Mouse (Mus musculus) frontal cortex, postnatal 10 days (tissue): ENCODE measurements around the gene Rap1gap.

ENCODE experiments used
- DNase-seq, 2 experiments: peaks; one replicate each; pipeline ENCODE4 v3.0.0; 2022; ENCODE audit warnings: low spot score in 2 of 2, mixed read lengths in 1 of 2

The Rap1gap gene

GRCm38 (mm10) chr4:137664433-137664979, at the start of gene Rap1gap:
Gene Rap1gap (plus strand): TSS chr4:137664726.
- DNase-seq, result peak in 1 of 2 experiments; percentile 78

DNA sequence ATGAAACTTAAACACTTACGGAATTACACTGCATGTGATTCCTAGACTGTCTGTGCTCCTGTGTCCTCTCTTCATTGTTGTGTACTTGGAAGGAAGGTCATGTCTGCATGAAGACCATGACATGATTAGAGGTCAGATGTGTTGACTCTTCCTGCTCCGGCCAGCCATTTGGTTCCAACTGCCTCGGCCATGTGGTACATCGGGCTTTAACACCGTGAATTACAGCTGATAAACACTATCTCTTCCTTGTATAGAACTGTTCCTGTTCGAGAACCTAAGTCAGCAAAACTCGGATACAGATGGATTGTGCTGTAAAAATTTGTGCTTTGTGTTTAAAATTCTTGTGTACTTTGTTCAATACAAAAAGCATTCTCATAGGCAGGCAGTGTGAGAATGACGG, 41.7 kb upstream of the Rap1gap start:
- DNase-seq, result no peak

DNA sequence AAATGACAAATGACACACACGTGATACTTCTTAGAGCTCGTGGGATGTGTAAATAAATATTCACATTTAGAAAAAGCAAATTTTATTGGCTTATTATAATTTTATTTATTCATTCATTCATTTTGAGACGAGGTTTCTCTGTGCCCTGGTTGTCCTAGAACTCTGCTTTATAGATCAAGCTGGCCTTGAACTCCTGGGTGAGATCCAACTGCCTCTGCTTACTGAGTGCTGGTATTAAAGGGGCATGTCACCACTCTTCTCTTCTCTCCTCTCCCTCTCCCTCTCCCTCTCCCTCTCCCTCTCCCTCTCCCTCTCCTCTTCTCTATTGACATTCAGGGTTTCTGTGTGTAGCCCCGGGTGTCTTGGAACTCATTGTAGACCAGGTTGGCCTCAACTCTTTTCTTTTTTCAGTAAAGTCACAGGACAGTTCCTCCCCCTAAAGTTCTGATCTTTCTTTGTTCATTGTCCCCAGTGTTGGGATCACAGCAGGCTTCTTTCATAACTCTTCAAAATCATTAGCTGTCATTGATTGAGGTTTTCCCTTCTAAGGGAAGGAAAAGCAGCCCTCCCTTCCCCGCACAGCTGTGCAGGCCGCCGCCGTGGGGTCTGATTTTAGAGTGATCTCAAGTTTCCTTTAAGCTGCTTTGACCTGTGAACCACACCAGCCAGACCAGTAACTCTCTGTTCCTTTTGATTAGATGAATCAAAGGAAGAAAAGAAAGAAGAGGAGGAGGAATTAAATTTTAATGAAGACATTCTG, 36.9 kb upstream of the Rap1gap start:
- no peak for DNase-seq

DNA sequence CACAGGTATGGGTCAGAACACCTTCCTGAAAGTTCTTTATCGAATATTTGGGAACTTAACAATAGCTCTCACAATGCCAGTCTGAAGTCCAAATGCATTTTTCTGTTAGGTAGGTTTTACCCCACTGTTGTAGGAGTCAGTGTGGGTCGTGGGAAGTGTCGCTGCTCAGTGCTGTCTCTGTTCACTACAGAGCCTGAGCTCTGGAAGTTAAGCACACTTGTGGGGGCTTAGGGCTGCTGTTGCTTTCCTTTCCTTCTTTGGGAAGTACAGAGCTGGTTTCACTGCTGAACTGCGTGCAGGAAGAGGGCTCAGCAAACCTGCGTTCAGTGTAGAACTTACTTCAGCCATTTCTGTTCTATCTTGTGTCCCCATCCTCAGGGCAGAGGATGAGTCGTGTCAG, 36.1 kb upstream of the Rap1gap start:
- no peak for DNase-seq

- no peak for DNase-seq
These were observed 35.2 kb upstream of the Rap1gap start for GRCm38 (mm10) chr4:137629354-137629753.

DNA sequence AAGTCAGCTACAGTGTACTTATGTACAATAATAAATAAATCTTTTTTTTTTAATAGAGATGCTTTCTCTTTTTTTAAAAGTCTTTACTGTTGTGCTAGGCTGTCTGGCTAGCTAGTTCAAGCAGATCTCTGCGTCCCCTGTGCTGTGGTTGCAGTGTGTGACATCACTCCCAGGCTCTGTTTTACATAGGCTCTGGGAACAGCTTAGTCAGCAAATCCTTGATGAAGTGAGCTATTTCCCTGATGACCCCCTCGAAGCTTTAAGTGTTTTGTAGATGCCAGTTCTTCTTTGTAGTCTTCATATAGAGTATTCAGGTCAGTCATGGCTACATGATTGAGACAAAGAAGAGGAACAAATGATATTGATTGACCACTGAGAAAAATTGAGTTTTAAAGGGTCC, 34.4 kb upstream of the Rap1gap start:
- DNase-seq, result no peak

DNA sequence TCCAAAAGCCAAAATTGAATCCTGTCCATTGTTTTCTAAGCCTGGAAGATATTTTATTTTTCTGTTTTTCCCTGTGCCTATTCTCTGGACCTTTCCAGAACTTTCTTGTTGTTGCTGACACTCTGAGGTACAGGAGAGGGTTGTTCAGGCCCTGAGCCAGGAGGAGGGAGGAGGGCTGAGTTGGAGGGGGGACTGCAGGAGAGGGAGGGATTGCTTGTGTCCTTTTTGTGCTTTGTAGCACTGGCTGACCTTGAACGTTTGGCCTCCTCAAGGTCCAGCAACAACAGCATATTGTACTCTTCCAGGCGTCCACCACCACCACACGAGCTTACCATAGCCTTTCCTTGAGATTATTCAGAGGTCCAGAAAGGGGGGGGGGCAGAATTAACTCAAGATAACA, 32.9 kb upstream of the Rap1gap start:
- no peak for DNase-seq

- no peak for DNase-seq
These were observed 31.1 kb upstream of the Rap1gap start for GRCm38 (mm10) chr4:137633394-137633793.

- no peak for DNase-seq
These were observed 27.9 kb upstream of the Rap1gap start for GRCm38 (mm10) chr4:137636597-137636996.

DNA sequence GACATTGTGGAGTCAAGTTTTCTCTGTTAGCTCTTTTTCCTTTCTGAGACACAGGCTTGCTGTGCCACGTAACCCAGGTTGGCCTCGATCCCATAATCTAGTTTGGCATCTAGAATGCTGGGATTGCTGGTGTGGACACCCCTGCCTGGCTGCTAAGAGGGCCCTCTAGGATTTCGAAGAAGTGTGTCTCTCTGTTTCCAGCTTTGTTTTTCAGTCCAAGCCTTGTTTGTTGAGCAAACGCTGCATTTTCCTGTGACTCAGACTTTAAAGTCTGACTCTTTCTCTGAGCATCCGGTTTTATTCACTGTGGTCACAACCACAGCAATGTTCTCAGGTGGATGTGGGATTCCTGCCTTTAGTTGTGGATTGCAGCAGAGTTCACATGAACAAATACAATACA, 23.0 kb upstream of the Rap1gap start:
- DNase-seq, result no peak

DNA sequence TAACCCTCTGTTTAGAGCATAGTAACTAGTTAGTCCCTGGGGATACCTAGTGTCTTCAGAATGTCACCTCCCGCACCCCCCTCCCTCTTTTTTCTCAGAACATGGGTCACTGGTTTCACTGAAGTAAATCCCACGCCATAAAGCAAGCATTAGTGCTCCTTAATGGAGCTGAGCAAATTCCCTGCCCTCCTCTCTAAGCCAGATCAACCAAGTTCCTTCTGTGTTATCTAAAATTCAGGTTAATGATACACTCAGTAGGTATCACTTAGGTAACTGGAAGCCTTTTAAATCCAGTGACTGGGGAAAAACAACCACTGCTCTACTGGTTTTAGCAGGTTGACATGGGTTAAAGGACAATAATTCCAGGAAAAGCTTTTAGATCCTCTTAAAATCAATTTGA, 22.4 kb upstream of the Rap1gap start:
- DNase-seq, result no peak

DNA sequence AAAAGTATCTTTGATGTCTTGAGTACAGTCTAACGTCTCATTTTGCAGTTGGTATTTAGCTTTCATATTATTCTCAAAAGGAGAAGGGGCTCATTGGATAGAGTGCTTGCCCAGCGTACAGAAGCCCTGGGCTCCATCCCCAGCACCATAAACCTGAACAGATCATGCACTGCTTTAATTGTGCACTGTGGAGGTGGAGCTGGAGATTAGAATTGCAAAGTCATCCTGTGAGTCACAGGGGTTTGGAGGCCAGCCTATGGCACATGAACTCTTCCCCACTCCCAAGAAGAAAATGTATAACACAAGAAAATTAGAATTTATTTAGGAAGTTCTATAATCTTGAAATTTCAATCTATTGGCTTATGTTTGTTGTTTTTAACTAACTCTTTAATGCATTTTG, 21.1 kb upstream of the Rap1gap start:
- no peak for DNase-seq

DNA sequence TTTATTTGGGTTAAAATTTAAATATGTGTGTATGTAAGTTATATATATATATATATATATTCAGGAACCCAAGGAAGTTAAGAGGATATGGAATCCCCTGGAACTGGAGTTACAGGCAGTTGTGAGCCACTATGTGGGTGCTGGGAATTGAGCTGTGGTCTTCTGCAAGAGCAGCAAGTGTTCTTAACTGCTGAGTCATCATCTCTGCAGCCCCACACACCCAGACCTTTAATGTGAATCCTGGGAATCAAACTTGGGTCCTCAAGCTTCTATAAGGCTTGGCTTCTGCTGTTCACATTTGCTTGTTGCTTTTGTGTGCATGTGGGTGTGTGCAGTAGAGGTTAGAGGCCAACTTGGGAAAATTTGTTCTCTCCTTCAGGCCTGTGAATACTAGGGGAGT, 18.3 kb upstream of the Rap1gap start:
- no peak for DNase-seq

DNA sequence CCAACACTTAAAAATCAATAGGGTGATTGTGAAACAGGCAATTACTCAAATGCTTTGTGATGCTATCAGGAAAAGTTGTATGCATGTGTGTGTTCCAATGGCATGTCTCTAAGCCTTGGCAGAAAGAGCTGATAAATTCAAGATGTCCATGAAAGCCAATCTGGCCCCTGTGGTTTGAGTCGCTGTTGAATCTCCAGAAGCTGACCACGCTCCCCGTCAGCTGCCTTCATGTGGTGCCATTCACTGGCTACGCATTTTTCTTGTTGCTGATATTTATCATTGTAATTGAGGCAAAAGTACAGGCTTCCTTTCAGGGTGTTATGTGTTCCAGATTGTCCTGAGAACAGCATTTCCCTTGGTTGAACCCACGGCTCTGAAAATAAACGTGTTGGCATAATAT, 16.9 kb upstream of the Rap1gap start:
- no peak for DNase-seq

- no peak for DNase-seq
These were observed 16.3 kb upstream of the Rap1gap start for GRCm38 (mm10) chr4:137648230-137648629.

DNA sequence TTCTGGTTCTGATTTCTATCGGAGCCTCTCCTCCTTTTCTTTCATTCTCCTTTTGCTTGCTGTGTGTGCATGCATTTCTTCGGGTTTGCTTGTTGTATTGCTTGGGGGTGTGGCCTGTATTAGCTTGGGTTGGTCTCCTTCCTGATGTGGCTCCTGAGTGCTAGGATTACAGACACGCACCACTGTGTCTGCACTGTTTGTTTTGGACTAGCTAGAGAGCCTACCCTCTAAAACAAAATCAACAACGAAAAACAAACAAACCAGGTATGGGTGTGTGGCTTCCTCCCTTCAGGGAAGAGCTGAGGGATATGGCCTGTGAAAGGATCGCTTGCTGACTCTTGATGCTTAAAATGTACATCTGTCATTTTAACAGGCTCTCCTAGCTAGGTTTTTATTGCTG, 13.6 kb upstream of the Rap1gap start:
- no peak for DNase-seq

GRCm38 (mm10) chr4:137652835-137653346, 11.6 kb upstream of the Rap1gap start:
- DNase-seq, result no peak

DNA sequence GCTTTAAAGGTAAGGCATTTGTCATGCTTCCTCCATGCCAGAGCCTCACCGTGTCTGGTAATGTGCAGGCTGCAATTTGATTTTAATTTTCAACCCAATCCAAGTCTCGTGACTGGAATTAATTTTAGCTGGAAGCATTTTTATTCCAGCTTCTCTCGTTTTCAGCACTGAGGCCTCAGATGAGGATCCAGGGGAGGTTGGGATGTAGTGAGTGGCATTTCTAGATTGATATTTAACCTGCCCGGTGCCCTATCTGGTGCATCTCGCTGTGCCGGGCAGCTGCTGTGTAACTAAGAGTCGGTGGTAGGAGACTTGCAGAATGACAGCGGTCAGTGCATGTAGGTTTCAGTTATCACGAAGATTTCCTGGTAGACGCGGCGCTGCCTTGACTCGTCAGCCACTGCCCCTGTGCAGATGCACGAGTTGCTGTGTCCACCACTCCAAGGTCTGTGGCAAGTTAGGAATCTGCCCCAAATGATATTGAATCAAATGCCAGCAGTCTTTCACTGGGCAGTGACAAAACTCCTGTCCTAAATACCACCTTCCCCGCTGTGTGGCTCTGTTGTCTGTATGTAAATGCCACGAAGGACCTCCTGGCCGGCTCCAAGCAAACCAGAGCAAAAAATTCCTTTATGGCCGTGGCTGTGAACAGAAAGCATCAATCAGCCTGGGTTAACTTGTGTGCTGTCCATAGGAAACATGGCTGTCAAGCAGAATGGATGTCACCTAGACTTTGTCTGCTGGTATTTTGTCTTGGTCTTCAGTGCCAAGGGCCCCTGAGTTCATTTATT, 9.1 kb upstream of the Rap1gap start:
- no peak for DNase-seq

GRCm38 (mm10) chr4:137657674-137658073, 6.9 kb upstream of the Rap1gap start:
- DNase-seq, result no peak

GRCm38 (mm10) chr4:137659541-137659940, 5.0 kb upstream of the Rap1gap start:
- DNase-seq, result no peak

GRCm38 (mm10) chr4:137660364-137661077, 4.0 kb upstream of the Rap1gap start:
- no peak for DNase-seq

GRCm38 (mm10) chr4:137661078-137661450, 3.5 kb upstream of the Rap1gap start:
- no peak for DNase-seq
